Mouse (Mus musculus) lung, postnatal 14 days (tissue): ENCODE data around the gene Neo1.

Source experiments
- DNase-seq: peaks from one replicate; pipeline ENCODE4 v3.0.0; 2021

The Neo1 gene

DNA sequence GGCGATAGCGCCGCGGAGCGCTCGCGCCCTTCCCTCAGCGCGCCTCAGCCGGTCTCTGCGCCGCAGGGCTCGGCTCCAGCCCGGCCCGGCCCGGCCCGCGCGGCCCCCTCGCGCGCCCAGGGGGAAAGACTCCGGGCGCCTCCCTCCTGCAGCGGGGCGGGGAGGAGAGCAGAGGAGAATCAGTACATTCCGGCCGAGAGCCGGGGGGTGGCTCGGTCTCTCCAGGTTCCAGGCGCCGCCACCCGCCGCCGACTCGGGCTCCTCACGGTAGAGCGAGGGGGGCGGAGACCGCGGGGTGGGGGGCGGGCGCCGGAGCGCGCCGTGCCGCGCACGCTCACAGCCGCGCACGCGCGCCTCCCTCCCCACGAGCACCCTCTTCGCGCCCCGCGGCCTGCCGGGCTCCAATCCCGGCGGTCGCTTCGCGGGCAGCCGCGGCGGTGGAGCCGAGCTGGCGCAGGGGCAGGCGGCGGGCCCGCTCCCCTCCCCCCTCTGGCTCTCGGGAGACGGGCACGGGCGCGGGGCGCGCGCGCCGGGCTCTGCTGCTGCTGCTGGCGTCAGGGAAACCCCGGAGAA, at the start of gene Neo1:
TSS of gene Neo1 (minus strand) at position 283 of the 573 bp plus-strand sequence.
- DNase-seq = peak; percentile 89

GRCm38 (mm10) chr9:59075632-59076031, 39.4 kb upstream of the Neo1 start:
- no peak for DNase-seq

DNA sequence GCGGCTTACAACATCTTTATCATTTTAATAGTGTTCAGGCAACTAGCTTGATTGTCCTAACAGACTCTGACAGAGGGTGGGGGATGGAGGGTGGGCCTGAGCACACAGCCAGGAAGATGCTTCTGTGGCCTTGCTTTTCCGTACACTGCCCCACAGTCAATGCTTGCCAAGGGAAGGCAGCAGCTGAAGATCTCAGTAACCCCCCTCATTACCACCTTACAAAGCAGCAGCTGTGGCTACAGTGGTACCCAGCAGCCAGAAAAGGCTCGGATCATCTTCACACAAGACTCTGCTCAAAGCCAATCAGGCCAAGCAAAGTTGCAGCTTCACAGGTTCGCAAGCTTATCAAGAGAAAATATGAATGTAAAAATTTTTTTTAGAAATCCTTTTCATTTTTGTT, 37.6 kb upstream of the Neo1 start:
- no peak for DNase-seq

DNA sequence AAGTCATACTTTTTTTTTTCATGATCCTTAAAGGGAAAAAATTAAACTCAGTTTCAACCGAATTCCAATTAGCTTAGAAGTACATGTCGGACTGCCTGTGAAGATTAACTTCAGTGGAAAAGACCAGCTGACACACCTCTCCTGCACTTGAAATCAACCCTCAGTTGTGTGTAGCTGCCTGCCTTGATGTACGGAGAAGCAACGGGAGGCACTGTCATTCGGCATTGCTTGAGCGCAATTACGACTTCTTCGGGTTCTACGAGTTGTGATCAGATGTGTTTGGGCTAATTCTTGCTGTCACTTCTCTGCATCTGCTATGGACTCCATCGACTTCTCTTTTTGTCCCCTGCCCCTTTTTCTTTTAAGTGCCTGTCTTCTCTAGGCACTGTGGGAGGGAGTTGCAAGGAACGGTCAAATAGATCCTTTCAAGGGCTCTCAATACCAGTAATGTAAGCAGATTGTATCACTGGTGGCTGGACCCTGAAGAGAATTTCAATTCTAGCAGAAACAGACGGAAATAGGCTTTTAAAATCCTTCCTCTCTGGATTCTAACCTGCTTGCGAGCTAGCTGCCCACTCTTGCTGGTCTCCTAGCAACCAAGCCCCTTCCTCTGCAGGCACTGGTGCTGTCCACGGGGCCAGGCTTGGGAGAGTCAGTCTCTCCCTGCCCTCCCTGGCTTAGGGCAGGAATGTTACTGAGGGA, 36.0 kb upstream of the Neo1 start:
- no peak for DNase-seq

GRCm38 (mm10) chr9:59071220-59071977, 35.2 kb upstream of the Neo1 start:
- DNase-seq = no peak

DNA sequence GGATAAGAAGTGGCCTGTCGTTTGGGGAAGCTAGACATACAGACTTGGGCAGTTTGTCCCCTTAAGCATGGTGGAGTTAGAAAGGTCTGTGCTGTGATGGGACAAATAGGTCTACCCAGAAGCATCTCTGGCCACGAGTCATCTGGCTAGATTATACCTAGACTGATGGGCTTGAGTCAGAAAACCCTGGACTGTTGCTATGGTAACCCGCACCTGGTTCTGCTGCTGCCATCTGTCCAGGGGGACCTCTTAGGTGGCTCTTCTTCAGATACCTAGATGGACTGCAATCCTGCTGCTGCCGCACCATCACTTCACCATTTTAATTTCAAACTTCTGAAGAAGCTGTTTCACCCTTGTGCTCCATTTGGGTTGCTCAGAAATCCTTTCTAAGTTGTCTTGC, 34.0 kb upstream of the Neo1 start:
- no peak for DNase-seq

GRCm38 (mm10) chr9:59065616-59066301, 29.5 kb upstream of the Neo1 start:
- DNase-seq = no peak

GRCm38 (mm10) chr9:59062409-59062808, 26.2 kb upstream of the Neo1 start:
- DNase-seq = no peak

DNA sequence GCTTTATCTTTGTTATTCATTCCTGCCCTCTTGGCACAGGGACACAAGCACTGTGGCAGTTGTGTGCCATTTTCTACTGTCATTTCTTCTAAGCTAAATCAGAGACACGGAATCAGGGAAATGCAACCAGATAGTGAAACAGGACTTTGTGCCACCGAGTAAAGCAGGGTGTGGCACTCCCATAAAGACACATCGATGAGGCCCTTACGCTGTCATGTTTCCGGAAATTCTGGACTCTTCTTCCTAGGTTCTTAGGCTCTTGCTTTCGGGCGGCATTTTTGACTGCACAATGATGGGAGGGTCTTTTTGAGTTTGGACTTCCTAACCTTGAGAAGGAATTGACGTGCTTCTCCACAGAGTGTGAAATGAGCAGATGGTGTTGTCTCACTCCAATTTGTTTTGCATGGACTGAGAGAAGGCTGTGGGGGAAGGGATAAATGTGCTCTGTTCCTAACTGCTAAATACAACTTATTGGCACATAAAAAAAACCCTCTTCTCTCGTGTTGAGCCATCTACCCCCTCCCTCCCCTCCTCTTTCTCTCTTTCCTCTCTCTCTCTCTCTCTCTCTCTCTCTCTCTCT, 23.9 kb upstream of the Neo1 start:
- no peak for DNase-seq

DNA sequence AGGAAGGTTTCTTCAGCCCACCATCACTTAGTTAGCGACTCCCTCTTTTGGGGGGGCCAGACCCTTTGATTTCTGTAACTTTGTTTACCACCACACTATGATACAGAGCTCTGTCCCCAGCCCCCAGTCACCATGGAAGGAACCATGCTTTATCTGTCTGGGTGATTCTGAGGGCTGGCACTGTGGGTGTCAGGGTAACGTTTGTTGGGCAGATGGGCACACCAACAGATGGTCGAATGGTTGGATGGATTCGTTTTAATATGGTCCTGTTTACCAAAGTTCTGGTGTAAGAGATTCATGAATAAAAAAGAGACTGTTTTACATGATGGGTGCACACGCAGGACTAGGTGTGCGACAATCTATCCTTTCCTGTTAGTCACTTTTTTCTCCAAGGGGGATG, 22.9 kb upstream of the Neo1 start:
- DNase-seq = no peak

DNA sequence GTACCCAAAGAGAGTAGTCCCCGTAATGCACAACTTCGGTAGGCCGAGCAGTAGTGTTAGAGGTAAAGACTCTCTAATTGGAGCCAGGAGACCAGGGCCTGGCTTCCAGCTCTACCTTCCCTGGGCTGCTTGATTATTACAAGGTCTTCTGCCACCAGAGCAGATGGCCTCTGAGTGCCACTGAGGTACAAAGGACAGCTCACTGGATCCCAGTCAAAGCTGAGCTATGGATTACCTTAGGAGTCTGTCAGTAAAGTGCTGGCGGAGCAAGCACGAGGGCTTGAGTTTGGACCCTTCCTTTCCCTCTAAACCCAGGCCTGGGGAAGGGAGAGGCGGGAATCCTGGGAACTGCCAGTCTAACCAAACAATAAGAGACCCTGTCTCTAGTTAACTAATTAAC, 21.8 kb upstream of the Neo1 start:
- DNase-seq = no peak

DNA sequence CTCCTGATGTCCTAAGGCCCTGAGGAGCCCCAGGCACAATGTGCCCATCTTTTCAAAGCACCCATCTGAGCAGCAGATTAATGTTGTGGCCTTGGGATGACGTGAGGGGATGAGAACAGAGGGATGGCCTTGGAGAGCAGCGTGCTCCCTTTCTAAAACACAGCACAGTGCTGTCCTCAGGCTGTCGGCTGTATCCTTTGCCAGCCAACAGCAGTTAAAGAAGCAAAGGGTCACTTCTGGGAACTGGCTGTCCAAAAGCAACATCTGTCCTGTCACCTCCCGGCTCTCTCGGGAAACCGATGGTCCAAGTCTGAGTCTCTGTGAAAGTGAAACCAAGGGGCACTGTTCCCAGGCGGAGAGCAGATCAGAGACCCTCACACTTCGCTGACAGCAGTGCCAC, 20.0 kb upstream of the Neo1 start:
- DNase-seq = peak; percentile 50

DNA sequence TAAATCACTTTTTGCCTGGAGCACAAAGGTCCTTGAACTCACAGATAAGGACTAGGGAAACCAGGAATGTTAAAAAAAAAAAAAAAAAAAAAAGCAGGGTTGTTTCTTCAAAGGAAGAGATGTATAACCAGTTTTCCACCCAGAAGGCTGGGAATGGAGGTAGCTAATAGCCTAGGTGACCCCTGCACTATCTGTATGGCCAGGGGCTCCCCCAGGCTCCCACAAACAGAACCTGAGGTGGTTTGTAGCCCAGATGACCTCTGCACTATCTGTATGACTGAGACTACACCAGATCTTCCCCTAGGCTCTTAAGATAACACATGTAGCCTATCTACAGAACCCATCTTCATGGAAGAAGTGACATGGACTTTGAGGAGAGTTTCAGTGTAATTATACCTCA, 5.6 kb upstream of the Neo1 start:
- DNase-seq = no peak

DNA sequence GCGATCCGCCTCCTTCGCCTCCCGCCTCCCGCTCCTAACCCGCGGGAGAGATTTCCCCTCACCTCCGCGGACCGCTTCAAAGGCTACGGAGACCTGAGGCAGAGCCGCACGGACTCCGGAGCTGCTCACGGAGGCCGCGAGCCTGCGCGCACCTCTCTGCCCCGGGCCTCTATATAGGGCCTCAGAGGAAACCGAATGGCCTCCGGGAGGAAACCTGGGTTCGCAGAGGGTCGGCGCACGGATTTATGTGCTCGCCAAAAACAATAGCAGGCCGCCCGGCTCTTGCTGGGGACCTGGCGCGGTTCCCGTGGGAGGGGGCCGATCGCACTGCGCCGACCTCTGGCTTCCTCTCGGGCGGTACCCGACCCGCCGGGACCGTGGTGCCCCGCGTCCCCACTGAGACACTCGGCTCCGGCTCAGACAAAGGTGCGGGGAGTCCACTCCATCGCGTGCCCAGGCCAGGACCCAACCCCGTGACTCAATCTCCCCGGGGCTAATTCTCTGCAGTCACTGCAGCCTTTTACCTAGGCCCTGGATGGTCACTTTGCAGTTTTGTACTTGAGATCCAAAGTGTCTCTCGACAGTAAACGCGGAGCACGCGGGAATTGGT, 596 bp upstream of the Neo1 start:
- DNase-seq = no peak

DNA sequence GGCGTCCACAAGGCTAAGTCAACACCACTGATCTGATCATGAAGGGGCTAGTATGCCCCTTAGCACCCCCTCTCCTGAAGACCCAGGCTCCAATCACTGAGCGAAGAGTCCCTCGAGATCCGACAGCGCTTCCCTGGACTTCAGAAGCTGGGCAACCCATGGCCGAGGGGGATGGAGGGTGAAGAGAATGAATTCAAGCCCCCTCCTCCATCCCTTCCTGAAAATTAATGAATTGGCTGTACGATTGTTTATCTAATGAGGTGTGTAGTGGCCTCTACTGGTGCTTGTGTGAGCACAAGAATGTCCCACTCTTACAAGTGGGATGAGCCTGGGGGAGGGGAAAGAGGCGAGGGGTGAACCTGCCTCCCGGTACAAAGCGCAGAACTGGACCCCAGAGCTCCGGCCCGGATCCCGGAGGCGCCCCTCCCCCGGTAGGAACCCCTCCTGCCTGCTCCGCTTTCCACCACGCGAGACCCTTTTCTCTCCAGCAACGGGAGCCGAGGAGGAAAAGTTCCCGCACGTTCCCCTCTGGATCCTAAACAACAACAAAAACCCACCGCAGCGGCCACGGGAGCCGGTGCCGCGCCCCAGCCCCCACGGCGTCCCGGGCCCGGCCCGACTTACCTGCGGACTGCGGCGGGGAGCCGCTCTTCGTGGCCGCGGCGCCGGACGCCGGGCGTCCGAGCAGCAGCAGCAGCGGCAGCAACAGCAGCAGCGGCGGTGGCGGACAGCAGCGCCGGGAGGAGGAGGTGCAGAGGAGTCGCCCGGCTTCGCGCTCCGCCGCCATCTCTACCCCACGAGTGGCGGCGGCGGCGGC, 691 bp downstream of the Neo1 start:
- peak; percentile 47 for DNase-seq

DNA sequence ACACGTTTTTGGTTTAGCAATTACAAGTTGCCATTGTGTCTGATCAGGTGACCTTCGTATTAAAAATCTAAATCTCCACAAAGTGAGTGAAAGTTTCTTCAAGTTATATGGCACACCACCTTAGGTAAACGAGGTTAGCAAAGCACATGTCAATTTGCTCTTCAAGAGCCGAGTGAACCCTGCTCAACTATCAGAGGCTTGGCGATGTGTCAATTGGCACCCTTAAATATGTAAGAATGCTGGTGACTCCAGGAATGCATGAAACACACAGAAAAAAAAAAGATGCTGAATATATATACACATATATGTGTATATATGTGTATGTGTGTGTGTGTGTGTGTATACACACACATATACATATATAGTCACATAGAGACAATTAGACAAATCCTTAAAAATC, 1.4 kb downstream of the Neo1 start:
- DNase-seq = peak; percentile 23

DNA sequence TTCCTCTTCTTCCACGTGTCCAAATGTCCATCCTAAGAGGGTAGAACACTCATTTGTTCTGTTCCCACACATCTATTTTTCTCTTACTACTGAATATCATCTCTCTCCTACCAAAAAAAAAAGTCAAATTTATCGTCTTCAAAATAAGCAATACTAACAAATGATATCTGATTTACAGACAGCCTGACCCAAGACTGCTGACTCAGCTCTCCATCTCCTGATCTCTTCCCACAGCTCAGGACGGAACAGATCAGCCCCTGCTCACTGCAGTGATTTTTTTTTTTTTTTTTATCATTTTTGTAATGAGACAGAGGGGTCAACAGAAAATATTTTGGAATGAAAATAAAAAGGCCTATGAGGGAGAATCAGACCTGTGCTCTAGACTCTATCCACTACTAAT, 2.7 kb downstream of the Neo1 start:
- no peak for DNase-seq

DNA sequence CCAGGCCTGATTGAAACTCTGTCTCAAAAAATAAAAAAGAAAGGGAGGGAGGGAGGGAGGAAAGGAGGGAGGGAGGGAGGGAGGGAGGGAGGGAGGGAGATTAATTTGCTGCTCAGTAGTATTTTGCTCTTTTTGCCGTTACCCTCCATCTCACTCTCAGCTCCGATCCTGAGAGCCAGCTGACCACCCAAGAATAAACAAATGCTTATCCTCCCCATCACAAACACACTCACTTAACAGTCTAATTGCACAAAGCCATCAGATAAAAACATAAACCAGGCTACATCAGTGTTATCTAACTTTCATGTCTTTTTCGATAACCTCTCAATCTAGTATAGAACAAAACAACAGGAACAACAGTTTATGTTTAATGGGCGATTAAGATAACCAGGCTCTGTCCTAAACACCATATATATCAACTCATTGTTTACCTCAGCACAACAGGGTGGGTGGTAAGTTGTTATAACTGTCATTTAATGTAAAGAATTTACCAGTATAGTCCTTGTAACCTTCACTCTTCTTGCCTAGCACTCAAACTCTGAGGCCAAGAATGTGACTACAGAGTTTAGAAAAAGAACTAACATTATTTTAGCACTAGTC, 11.9 kb downstream of the Neo1 start:
- no peak for DNase-seq

DNA sequence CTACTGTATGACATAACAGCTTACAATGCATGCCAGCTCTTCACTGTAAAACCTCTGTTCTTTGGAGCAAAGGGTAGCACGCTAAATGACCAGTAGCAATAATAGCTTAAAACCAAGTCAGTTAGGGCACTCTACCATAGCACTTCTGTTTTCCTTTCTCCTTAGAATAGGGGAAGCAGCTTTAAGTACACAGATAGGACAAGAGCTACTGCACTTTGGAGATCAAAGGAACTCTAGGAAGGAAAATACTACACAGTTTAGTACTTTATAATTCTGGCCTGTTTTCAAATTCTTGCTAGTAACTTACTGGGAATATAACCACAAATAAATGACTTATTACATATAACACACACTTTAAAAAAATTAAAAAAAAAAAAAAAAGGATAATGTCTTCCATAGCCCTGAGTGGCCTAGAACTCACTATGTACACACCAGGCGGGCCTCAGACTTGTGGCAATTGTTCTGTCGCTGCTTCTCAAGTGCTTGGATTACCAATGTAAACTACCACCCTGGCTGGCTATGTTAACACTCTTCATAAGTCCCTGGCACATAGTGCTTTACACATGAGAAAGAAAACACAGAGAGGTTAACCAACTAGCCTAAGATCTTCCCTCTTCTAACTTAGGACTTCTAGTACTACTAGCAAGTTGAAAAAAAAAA, 20.1 kb downstream of the Neo1 start:
- no peak for DNase-seq

DNA sequence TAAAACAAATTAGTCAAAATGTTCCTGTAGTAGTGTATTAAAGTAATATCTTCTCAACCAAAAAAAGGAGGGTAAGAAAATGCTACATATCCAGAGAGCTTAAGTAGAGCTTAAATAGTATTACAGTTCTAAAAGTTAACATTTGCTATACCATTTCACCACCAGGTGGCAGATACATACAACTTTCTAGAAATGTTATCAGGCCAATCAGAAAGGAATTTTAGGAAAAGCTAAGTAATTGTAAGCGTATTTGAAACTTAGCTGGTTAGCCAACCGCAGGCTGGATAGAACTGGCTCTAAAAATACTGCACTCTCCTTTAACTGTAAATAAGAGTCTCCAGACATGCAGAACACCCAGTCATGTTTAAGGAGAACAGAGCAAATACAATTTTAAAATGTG, 22.9 kb downstream of the Neo1 start:
- peak; percentile 41 for DNase-seq
